Mouse (Mus musculus) intestine, embryonic 14.5 days (tissue): ENCODE data around the gene Mta1. TPM values are rescaled to one million over a fixed set of nuclear protein-coding genes. Genes with fewer than 3 reads are reported as not detected.

Experiments
- ATAC-seq: fragments of 200-750 bp; cut with Nextera tagmentation; replicated peaks from 2 replicates; pipeline ENCODE4 v1.8.0; 2017; ENCODE audit warnings: low read depth, moderate number of reproducible peaks, moderate TSS enrichment, moderate library complexity; ENCODE audit not compliant: low FRiP score, low TSS enrichment
- DNase-seq: peaks from one replicate; pipeline ENCODE4 v3.0.0-alpha.2; 2018; ENCODE audit warnings: low spot score
- H3K27ac ChIP-seq: fragments of 300-500 bp; sonication (generic); 2 replicates; pipeline ENCODE4 v1.5.1; 2014; ENCODE audit warnings: low read depth, mild to moderate bottlenecking, control low read depth
- H3K27me3 ChIP-seq: fragments of 300-500 bp; sonication (generic); replicated peaks from 2 replicates; pipeline ENCODE4 v1.6.1; 2014; ENCODE audit warnings: low read length, control low read depth; ENCODE audit not compliant: control insufficient read depth, insufficient read depth
- H3K36me3 ChIP-seq: fragments of 300-500 bp; sonication (generic); 2 replicates; pipeline ENCODE4 v1.6.1; 2014; ENCODE audit warnings: low read length, control low read depth; ENCODE audit not compliant: control insufficient read depth, insufficient read depth
- H3K4me1 ChIP-seq: fragments of 300-500 bp; sonication (generic); replicated peaks from 2 replicates; pipeline ENCODE4 v1.6.1; 2014; ENCODE audit warnings: low read length, control low read depth, mixed read lengths; ENCODE audit not compliant: control insufficient read depth, insufficient read depth
- H3K4me2 ChIP-seq: fragments of 300-500 bp; sonication (generic); 2 replicates; pipeline ENCODE4 v1.6.1; 2014; ENCODE audit warnings: low read length
- H3K4me3 ChIP-seq: fragments of 300-500 bp; sonication (generic); 2 replicates; pipeline ENCODE4 v1.5.1; 2014; ENCODE audit warnings: low read depth, low read length, control low read depth, mixed read lengths
- H3K9ac ChIP-seq: fragments of 300-500 bp; sonication (generic); 2 replicates; pipeline ENCODE4 v1.6.1; 2014; ENCODE audit warnings: mild to moderate bottlenecking, low read length
- H3K9me3 ChIP-seq: fragments of 300-500 bp; sonication (generic); 2 replicates; pipeline ENCODE4 v1.6.1; 2016; ENCODE audit warnings: low read length, control low read depth; ENCODE audit not compliant: control insufficient read depth
- WGBS: fragments of 180-500 bp; shearing (Covaris S2); extraction: QIAGEN DNeasy Blood & Tissue Kit; methylation state at CpG from one replicate; pipeline ENCODE4 v1.1.7; 2014; 5-methylcytosine and 5-hydroxymethylcytosine counted together
- polyA plus RNA-seq: library from polyadenylated mRNA; unstranded; fragments of >200 nt; fragmentation: Nextera tagmentation; extraction: Ambion mirVana; gene quantifications from 2 replicates; pipeline ENCODE4 v1.2.1, GENCODE M21; 2014

The Mta1 gene
- polyA plus RNA-seq, 1 experiment from 2014 or later, result 17.6 TPM

DNA sequence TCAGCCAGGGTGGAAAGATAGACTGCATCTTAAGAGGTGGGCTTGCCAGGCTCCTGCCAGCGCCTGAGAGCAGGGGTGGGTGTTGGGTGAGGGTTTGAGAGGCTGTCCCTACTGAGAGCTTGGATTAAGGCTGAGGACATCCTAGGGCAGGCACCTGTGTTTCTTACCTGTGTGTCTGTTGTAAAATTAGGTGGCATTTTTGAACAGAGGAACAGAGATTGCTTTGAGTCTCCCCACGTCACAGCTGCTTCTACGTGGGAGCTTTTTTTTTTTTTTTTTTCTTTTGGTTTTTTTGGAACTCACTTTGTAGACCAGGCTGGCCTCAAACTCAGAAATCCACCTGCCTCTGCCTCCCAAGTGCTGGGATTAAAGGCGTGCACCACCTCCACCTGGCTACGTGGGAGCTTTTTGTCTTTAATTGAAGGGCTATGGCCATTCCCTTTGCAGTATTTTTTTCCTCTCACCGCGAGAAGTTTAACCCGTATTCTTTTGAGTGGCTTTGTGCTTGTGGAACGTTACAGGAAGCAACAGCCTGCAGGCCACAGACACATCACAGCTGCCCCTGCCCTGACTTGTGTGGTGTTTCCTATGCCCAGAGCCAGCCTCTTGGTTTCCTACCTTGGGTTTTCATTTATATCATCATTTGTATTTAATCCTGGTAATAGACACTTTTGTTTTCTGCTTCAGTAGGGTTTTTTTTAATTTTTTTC lies 3.3 kb downstream of the Mta1 start:
- H3K27me3 ChIP-seq, result no peaks in the 10 kb centered on the region
- H3K27ac ChIP-seq, result no peak overlapping the region
- no peak overlapping the region for H3K9ac ChIP-seq
- H3K4me2 ChIP-seq, result no peak overlapping the region
- no peak for DNase-seq
- no peak overlapping the region for H3K4me3 ChIP-seq
- no peaks in the 10 kb centered on the region for H3K36me3 ChIP-seq
- no peak for ATAC-seq
- WGBS, result 77% methylated on average over 9 of the region's 9 CpGs
- H3K9me3 ChIP-seq, result no peaks in the 10 kb centered on the region
- peaks cover 26% of the 10 kb centered on the region for H3K4me1 ChIP-seq

DNA sequence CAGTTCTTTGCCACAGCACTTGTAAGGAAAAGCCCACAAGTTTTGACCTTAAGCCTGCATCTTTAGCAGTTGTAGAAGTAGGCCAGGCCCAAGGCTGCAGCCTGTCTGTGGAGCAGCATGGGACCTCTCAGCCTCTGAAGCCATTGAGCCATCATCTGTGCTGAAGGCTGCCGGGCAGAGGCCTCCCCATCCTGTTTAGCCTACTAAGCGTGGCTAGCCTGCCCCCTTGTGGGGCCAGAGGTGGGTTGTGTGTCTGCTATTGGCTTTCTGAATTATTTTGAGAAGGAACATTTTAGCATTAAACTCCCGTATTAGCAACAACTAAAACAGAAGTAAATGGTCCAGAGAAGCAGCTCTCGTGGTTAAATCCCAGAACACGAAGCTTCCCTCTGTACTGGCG lies 4.4 kb downstream of the Mta1 start:
- H3K4me3 ChIP-seq, result no peak overlapping the region
- H3K4me2 ChIP-seq, result no peak overlapping the region
- H3K4me1 ChIP-seq, result peaks cover 22% of the 10 kb centered on the region
- peak; percentile 64 for DNase-seq
- WGBS, result 62% methylated on average over 6 of the region's 6 CpGs
- no peak overlapping the region for H3K9ac ChIP-seq
- no peaks in the 10 kb centered on the region for H3K36me3 ChIP-seq
- no peaks in the 10 kb centered on the region for H3K9me3 ChIP-seq
- no peak overlapping the region for H3K27ac ChIP-seq
- H3K27me3 ChIP-seq, result no peaks in the 10 kb centered on the region
- ATAC-seq, result no peak

- DNase-seq, result no peak
Measured at GRCm38 (mm10) chr12:113103846-113104451, 5.9 kb downstream of the Mta1 start.

GRCm38 (mm10) chr12:113106386-113106785 lies 8.3 kb downstream of the Mta1 start:
- H3K27ac ChIP-seq, result no peak overlapping the region
- WGBS, result 74% methylated on average over 6 of the region's 6 CpGs
- ATAC-seq (no peak), DNase-seq (no peak)
- no peaks in the 10 kb centered on the region for H3K36me3 ChIP-seq
- H3K4me1 ChIP-seq, result no peaks in the 10 kb centered on the region; the same call in 1 of the 2 replicates
- H3K4me2 ChIP-seq, result no peak overlapping the region
- no peaks in the 10 kb centered on the region for H3K27me3 ChIP-seq
- no peak overlapping the region for H3K9ac ChIP-seq
- H3K4me3 ChIP-seq, result no peak overlapping the region
- no peaks in the 10 kb centered on the region for H3K9me3 ChIP-seq

More at GRCm38 (mm10) chr12:113103846-113104451, 5.9 kb downstream of the Mta1 start:
- Histone ChIP-seq H3K4me3 (no peak overlapping the region), H3K9me3 (no peaks in the 10 kb centered on the region), H3K4me1 (peaks cover 20% of the 10 kb centered on the region), H3K27ac (no peak overlapping the region), H3K27me3 (no peaks in the 10 kb centered on the region), H3K36me3 (no peaks in the 10 kb centered on the region), H3K9ac (no peak overlapping the region), H3K4me2 (no peak overlapping the region)
- 80% methylated on average over 8 of the region's 8 CpGs for WGBS
- ATAC-seq, result no peak

DNA sequence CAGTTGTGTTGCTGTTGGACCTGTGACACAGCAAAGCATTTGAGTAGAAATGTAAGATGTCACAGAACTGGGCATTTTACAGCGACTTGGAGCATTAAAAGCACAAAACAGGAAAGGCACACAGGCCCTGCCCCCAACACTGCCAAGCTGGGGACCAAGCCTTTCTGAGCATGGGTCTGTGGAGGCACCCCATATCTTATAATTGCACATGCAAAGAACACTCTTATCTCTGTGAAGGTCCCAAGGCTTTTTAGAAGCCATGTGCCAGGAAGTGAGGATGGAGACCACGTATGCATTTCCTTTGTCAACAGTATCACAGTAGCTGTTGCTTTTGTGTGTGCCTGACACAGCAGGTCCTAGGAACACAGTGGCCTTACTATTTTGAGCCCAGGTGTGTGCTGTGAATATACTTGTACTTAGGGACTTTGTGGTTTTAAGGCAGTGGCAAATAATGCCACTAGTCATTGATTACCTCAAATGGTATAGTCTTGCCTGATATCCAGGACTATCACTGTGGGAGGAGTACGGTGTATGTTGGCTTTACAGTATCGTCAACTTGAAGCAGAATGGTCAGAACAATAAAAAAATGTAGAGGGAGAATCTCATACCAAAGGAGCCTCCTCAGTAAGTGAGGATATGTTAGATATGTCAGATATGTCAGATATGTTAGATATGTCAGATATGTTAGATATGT lies 9.5 kb downstream of the Mta1 start:
- no peak for ATAC-seq
- WGBS, result 78% methylated on average over 4 of the region's 4 CpGs
- no peaks in the 10 kb centered on the region for H3K4me1 ChIP-seq

GRCm38 (mm10) chr12:113108528-113109283 lies 10.6 kb downstream of the Mta1 start:
- Histone ChIP-seq H3K27me3 (no peaks in the 10 kb centered on the region), H3K27ac (no peak overlapping the region), H3K4me2 (no peak overlapping the region), H3K4me3 (no peak overlapping the region), H3K4me1 (no peaks in the 10 kb centered on the region), H3K36me3 (peaks cover 13% of the 10 kb centered on the region), H3K9ac (no peak overlapping the region), H3K9me3 (no peaks in the 10 kb centered on the region)
- no peak for ATAC-seq
- DNase-seq, result no peak
- 86% methylated on average over 17 of the region's 17 CpGs for WGBS

More for the DNA sequence above, 9.5 kb downstream of the Mta1 start:
- H3K4me2 ChIP-seq, result no peak overlapping the region
- H3K27me3 ChIP-seq, result no peaks in the 10 kb centered on the region
- H3K36me3 ChIP-seq, result peaks cover 7% of the 10 kb centered on the region; the same call in 1 of the 2 replicates
- no peak overlapping the region for H3K4me3 ChIP-seq
- H3K27ac ChIP-seq, result no peak overlapping the region
- DNase-seq, result no peak
- no peak overlapping the region for H3K9ac ChIP-seq
- H3K9me3 ChIP-seq, result no peaks in the 10 kb centered on the region

- Histone ChIP-seq H3K27ac (no peak overlapping the region), H3K4me2 (no peak overlapping the region), H3K9ac (no peak overlapping the region), H3K9me3 (no peaks in the 10 kb centered on the region), H3K4me1 (no peaks in the 10 kb centered on the region), H3K4me3 (no peak overlapping the region), H3K27me3 (no peaks in the 10 kb centered on the region), H3K36me3 (peaks cover 23% of the 10 kb centered on the region)
- ATAC-seq, result no peak
- DNase-seq, result no peak
- 82% methylated on average over 10 of the region's 10 CpGs for WGBS
Measured at GRCm38 (mm10) chr12:113109801-113110200, 11.7 kb downstream of the Mta1 start.

DNA sequence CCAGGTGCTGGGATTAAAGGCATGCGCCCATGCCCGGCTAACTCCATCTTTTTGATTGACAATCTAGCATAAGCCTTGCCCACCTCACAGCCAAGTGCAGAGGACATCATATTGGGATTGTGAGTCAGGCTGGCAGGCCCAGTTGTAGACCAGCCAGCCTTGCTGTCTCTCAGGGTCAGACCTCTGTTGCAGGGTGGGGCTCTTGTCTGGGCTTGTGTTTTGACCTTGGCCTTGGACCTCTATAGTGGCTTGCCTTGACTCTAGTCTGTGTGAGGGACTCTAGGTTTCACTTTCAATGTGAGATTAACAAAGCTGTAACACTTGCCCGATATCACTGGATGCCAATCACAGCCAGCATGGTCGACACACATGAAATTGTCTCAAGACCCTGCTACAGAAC lies 16.1 kb downstream of the Mta1 start:
- H3K27me3 ChIP-seq, result no peaks in the 10 kb centered on the region
- DNase-seq (no peak), ATAC-seq (no peak)
- H3K4me1 ChIP-seq, result no peaks in the 10 kb centered on the region
- H3K4me2 ChIP-seq, result no peak overlapping the region
- H3K9ac ChIP-seq, result no peak overlapping the region
- WGBS, result 94% methylated on average over 4 of the region's 4 CpGs
- peaks cover 61% of the 10 kb centered on the region for H3K36me3 ChIP-seq
- H3K27ac ChIP-seq, result no peak overlapping the region
- no peaks in the 10 kb centered on the region for H3K9me3 ChIP-seq
- H3K4me3 ChIP-seq, result no peak overlapping the region
